Mouse (Mus musculus): ENCODE results near the gene Atp2a1. TPM values are rescaled to one million over a fixed set of nuclear protein-coding genes. Genes with fewer than 3 reads are reported as not detected.

Atp2a1 gene
- polyA plus RNA-seq, 1 experiment from 2014 or later = 1.3 TPM

DNA sequence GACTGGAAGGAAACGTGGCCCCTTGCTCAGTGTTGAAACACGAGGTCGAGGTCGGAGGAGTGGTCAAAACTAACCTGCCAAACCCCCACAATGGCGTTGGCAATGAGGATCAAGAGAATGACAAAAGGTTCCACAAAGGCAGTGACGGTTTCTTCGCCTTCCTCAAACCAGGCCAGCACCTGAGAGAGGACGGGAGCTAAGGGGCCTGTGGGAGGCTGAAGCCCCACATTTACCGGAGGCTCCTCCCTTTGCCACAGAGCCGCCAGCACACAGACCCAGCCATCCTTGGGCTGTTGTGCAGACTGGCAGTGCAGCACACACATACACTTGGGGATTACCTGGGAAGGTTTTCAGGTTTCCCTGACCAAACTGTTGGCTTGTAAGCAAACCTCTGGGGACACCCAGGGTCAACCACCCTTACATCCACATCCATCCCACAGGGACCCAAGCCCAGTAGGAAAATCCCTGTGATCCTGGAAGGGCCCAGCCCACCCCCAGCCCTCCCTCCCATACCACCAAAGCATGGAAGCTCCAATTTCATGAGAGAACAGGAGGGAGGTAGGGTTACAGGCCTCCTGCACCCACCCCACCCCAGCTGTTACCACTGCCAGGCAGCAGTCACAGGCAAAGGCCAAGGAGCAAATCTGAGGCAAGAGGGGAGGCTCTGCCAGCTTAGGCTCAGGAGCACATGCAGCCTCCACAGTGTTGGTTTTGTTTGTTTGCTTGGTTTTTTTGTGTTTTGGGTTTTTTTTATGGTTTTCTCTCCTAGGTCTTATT, 2.1 kb downstream of the Atp2a1 start:
- H3K4me3 ChIP-seq (ENCODE audit: control insufficient read depth in 1 of 2, insufficient read depth in 1 of 2, low read depth in 1 of 2, low read length in 2 of 2) = no peak overlapping the region
- H3K4me1 ChIP-seq (ENCODE audit: control insufficient read depth in 2 of 2, insufficient read depth in 2 of 2, low read length in 2 of 2) = peaks cover 29 to 32% of the 10 kb centered on the region in 2 experiments
- H3K9ac ChIP-seq (ENCODE audit: low read length) = no peak overlapping the region
- no peaks in the 10 kb centered on the region for H3K9me3 ChIP-seq (ENCODE audit: control insufficient read depth, low read length)
- no peak overlapping the region for H3K4me2 ChIP-seq (ENCODE audit: low read length)
- WGBS = 63% methylated on average over 10 of the region's 10 CpGs
- no peak overlapping the region for H3K27ac ChIP-seq (replicated peaks in 1 of 2; ENCODE audit: control insufficient read depth in 1 of 2, insufficient read depth in 1 of 2, low read depth in 2 of 2, low read length in 2 of 2)
- H3K36me3 ChIP-seq (ENCODE audit: control insufficient read depth, insufficient read depth, low read length) = no peaks in the 10 kb centered on the region
- no peak for ATAC-seq (ENCODE audit: insufficient number of reproducible peaks, insufficient read depth, low FRiP score, low read depth)
- no peaks in the 10 kb centered on the region for H3K27me3 ChIP-seq (ENCODE audit: control insufficient read depth, insufficient read depth, low read length)

DNA sequence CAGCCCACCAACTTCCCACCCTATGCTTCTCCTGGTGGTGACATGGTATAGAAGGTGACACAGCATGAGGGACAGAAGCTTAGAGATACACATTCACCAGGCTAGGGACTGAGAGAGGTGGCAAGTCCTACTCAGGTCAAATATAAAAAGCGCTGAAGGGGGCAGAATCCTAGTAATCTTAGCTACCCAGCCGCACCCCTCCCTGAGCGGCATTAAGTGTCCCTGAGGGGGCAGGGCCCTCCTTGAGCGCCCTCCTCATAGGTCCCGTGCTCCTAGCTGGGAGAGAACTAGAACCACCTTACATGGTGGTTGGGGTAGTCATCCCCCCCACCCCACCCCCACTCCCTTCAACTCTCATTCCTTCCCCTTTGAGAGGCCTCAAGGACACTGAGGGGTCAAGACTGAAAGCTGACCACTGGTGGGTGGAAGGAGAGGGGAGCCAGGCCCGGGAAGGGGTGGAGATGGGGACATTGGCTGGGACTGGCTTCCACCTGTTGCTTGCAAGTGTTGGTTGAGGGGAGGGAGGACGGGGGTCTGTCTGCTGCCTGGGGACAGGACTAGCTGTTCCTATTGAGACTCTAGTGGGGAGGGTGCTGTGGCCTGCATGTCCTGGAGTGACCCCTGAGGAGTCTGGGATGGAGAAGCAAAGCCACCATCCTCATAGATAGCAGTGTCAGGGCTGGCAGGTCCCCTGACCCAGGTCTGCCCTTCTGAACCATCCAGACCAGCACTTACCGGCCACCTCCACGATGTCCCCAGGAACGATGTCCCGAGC, 3.9 kb downstream of the Atp2a1 start:
- no peaks in the 10 kb centered on the region for H3K9me3 ChIP-seq (ENCODE audit: control insufficient read depth, low read length)
- no peaks in the 10 kb centered on the region for H3K27me3 ChIP-seq (ENCODE audit: control insufficient read depth, insufficient read depth, low read length)
- no peak overlapping the region for H3K9ac ChIP-seq (ENCODE audit: low read length)
- no peak overlapping the region for H3K4me2 ChIP-seq (ENCODE audit: low read length)
- no peak overlapping the region for H3K27ac ChIP-seq (replicated peaks in 1 of 2; ENCODE audit: control insufficient read depth in 1 of 2, insufficient read depth in 1 of 2, low read depth in 2 of 2, low read length in 2 of 2)
- 65% methylated on average over 11 of the region's 11 CpGs for WGBS
- no peak overlapping the region for H3K4me3 ChIP-seq (ENCODE audit: control insufficient read depth in 1 of 2, insufficient read depth in 1 of 2, low read depth in 1 of 2, low read length in 2 of 2)
- no peak for ATAC-seq (ENCODE audit: insufficient number of reproducible peaks, insufficient read depth, low FRiP score, low read depth)
- peaks cover 12 to 14% of the 10 kb centered on the region in 2 experiments for H3K4me1 ChIP-seq (ENCODE audit: control insufficient read depth in 2 of 2, insufficient read depth in 2 of 2, low read length in 2 of 2)
- H3K36me3 ChIP-seq (ENCODE audit: control insufficient read depth, insufficient read depth, low read length) = no peaks in the 10 kb centered on the region

DNA sequence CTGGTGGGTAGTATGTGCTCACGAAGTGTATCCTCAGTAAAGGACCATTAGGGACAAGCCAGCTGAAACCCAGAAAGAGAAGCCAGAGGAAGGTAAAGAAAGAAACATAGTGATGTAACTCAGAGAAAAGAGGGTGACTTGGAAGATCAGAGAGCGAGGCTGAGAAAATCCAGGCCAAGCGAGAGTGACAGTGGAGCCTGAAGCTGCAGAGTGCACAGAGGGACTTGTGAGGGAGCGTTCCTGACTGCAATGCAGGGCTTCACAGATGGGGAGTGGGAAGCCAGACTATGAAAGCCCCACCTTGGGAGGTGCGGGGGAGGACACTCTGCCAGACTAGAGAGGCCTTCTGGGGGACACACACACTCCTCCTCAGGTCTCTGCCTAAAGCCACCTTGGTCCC, 4.7 kb downstream of the Atp2a1 start:
- Histone ChIP-seq H3K4me1 (ENCODE audit: control insufficient read depth in 2 of 2, insufficient read depth in 2 of 2, low read length in 2 of 2) (peaks cover 12 to 13% of the 10 kb centered on the region in 2 experiments), H3K9me3 (ENCODE audit: control insufficient read depth, low read length) (no peaks in the 10 kb centered on the region), H3K27me3 (ENCODE audit: control insufficient read depth, insufficient read depth, low read length) (no peaks in the 10 kb centered on the region), H3K4me2 (ENCODE audit: low read length) (no peak overlapping the region), H3K27ac (replicated peaks in 1 of 2; ENCODE audit: control insufficient read depth in 1 of 2, insufficient read depth in 1 of 2, low read depth in 2 of 2, low read length in 2 of 2) (no peak overlapping the region), H3K9ac (ENCODE audit: low read length) (no peak overlapping the region), H3K4me3 (ENCODE audit: control insufficient read depth in 1 of 2, insufficient read depth in 1 of 2, low read depth in 1 of 2, low read length in 2 of 2) (no peak overlapping the region), H3K36me3 (ENCODE audit: control insufficient read depth, insufficient read depth, low read length) (no peaks in the 10 kb centered on the region)
- WGBS = 71% methylated on average over 5 of the region's 5 CpGs
- ATAC-seq (ENCODE audit: insufficient number of reproducible peaks, insufficient read depth, low FRiP score, low read depth) = no peak

DNA sequence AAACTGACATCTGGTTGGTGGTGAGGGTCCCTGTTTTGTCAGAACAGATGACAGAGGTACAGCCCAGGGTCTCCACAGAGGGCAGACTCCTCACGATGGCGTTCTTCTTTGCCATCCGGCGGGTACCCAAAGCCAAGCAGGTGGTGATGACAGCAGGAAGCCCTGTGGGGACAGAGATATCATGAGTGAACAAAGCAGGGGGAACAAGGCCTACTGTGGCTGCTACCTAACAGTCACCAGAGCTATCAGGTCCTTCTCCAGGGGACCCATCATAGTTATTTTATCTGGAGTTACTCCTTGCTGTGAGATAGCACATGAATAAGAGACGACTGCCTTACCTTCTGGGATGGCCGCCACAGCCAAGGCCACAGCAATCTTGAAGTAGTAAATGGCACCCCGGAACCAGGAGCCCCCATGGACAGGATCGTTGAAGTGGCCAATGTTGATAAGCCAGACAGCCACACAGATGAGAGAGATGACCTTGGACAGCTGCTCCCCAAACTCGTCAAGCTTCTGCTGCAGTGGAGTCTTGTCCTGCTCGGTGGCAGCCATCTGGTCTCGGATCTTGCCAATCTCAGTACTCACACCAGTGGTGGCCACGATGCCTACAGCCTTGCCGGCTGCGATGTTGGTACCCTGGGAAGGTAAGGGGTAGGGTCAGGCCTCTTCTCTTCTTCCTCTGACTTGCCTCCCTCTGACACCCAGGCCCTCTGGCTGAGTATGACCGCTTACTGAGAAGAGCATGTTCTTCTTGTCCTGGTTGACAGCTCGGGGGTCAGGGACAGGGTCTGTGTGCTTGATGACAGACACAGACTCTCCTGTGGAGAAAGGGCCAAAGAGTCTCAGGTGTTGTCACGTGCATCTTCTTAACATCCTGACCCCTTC, 6.3 kb downstream of the Atp2a1 start:
- Histone ChIP-seq H3K27ac (replicated peaks in 1 of 2; ENCODE audit: control insufficient read depth in 1 of 2, insufficient read depth in 1 of 2, low read depth in 2 of 2, low read length in 2 of 2) (no peak overlapping the region), H3K36me3 (ENCODE audit: control insufficient read depth, insufficient read depth, low read length) (no peaks in the 10 kb centered on the region), H3K27me3 (ENCODE audit: control insufficient read depth, insufficient read depth, low read length) (no peaks in the 10 kb centered on the region), H3K4me2 (ENCODE audit: low read length) (no peak overlapping the region), H3K9ac (ENCODE audit: low read length) (no peak overlapping the region), H3K4me1 (ENCODE audit: control insufficient read depth in 2 of 2, insufficient read depth in 2 of 2, low read length in 2 of 2) (peaks cover 10 to 11% of the 10 kb centered on the region in 2 experiments), H3K4me3 (ENCODE audit: control insufficient read depth in 1 of 2, insufficient read depth in 1 of 2, low read depth in 1 of 2, low read length in 2 of 2) (no peak overlapping the region), H3K9me3 (ENCODE audit: control insufficient read depth, low read length) (no peaks in the 10 kb centered on the region)
- no peak for ATAC-seq (ENCODE audit: insufficient number of reproducible peaks, insufficient read depth, low FRiP score, low read depth)
- 71% methylated on average over 17 of the region's 17 CpGs for WGBS

DNA sequence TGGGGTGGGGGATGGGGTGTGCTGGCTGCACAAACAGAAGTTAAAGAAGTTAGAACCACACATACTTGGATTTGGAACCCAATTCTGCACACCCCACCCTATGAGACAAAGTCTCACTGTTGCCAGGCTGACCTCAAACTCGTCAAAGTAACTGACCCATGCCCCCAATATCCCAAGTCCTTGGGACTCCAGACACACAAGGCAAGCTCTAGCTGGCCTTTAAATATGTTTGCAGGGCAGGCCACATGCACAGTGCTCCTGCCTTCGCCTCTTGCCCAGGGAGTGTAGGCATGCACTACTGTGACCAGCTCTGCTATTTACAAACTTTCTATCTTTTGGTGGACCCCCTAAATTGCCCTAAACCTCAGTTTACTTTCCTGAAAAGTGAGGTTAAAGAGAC, 7.7 kb downstream of the Atp2a1 start:
- 77% methylated on average over 2 of the region's 2 CpGs for WGBS
- no peaks in the 10 kb centered on the region for H3K9me3 ChIP-seq (ENCODE audit: control insufficient read depth, low read length)
- no peaks in the 10 kb centered on the region for H3K27me3 ChIP-seq (ENCODE audit: control insufficient read depth, insufficient read depth, low read length)
- H3K4me2 ChIP-seq (ENCODE audit: low read length) = no peak overlapping the region
- no peak overlapping the region for H3K4me3 ChIP-seq (ENCODE audit: control insufficient read depth in 1 of 2, insufficient read depth in 1 of 2, low read depth in 1 of 2, low read length in 2 of 2)
- H3K36me3 ChIP-seq (ENCODE audit: control insufficient read depth, insufficient read depth, low read length) = no peaks in the 10 kb centered on the region
- H3K4me1 ChIP-seq (ENCODE audit: control insufficient read depth in 2 of 2, insufficient read depth in 2 of 2, low read length in 2 of 2) = peaks cover 10 to 11% of the 10 kb centered on the region in 2 experiments
- no peak overlapping the region for H3K9ac ChIP-seq (ENCODE audit: low read length)
- no peak overlapping the region for H3K27ac ChIP-seq (replicated peaks in 1 of 2; ENCODE audit: control insufficient read depth in 1 of 2, insufficient read depth in 1 of 2, low read depth in 2 of 2, low read length in 2 of 2)
- ATAC-seq (ENCODE audit: insufficient number of reproducible peaks, insufficient read depth, low FRiP score, low read depth) = no peak

DNA sequence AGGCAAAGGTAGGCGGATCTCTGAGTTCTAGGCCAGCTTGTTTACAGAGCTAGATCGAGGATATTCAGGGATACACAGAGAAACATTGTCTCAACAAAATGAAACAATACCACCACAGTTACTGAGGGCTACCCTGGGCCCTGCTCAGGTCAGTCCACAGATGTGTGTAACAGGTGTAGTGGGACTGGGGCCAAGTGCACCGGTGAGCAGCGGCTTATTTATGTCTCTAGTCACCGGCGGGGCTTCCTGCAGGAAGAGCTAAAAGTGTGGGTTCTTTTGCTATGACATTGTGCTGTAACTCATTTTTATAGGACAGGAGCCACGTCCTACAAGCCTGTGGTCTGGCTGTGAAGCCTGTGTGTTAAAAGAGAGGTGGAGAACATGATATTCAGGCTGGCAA, 9.0 kb downstream of the Atp2a1 start:
- peaks cover 6 to 8% of the 10 kb centered on the region in 2 experiments for H3K4me1 ChIP-seq (ENCODE audit: control insufficient read depth in 2 of 2, insufficient read depth in 2 of 2, low read length in 2 of 2)
- WGBS = 73% methylated on average over 7 of the region's 7 CpGs
- H3K36me3 ChIP-seq (ENCODE audit: control insufficient read depth, insufficient read depth, low read length) = no peaks in the 10 kb centered on the region

DNA sequence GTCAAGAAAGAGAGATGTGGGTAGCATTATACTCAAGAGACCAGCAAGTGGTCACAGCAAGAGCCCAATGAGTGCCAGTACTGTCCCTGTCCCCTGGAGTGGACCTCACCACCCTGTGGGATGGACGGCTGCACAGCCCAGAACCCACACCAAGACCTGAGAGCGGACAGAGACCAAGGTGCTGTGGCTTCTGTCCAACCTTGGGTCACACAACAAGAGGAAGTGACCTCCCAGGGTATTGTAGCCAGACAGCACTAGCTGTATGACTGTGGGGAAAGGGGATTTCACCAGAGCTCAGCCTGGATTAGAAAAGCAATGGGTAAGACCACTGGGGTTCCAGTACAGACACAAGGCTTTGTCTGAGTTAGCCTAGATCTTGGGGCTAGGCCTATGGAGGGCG, 10.7 kb downstream of the Atp2a1 start:
- Histone ChIP-seq H3K27ac (replicated peaks in 1 of 2; ENCODE audit: control insufficient read depth in 1 of 2, insufficient read depth in 1 of 2, low read depth in 2 of 2, low read length in 2 of 2) (no peak overlapping the region), H3K4me2 (ENCODE audit: low read length) (no peak overlapping the region), H3K4me1 (ENCODE audit: control insufficient read depth in 2 of 2, insufficient read depth in 2 of 2, low read length in 2 of 2) (no peaks in the 10 kb centered on the region), H3K27me3 (ENCODE audit: control insufficient read depth, insufficient read depth, low read length) (no peaks in the 10 kb centered on the region), H3K9me3 (ENCODE audit: control insufficient read depth, low read length) (no peaks in the 10 kb centered on the region), H3K9ac (ENCODE audit: low read length) (no peak overlapping the region), H3K36me3 (ENCODE audit: control insufficient read depth, insufficient read depth, low read length) (peaks cover 6% of the 10 kb centered on the region; the same call in 1 of the 2 replicates), H3K4me3 (ENCODE audit: control insufficient read depth in 1 of 2, insufficient read depth in 1 of 2, low read depth in 1 of 2, low read length in 2 of 2) (no peak overlapping the region)
- no peak for ATAC-seq (ENCODE audit: insufficient number of reproducible peaks, insufficient read depth, low FRiP score, low read depth)
- 84% methylated on average over 3 of the region's 3 CpGs for WGBS

More for the DNA sequence above, 9.0 kb downstream of the Atp2a1 start:
- Histone ChIP-seq H3K9ac (ENCODE audit: low read length) (no peak overlapping the region; the same call in 1 of the 2 replicates), H3K27me3 (ENCODE audit: control insufficient read depth, insufficient read depth, low read length) (no peaks in the 10 kb centered on the region), H3K4me3 (ENCODE audit: control insufficient read depth in 1 of 2, insufficient read depth in 1 of 2, low read depth in 1 of 2, low read length in 2 of 2) (no peak overlapping the region), H3K9me3 (ENCODE audit: control insufficient read depth, low read length) (no peaks in the 10 kb centered on the region), H3K27ac (replicated peaks in 1 of 2; ENCODE audit: control insufficient read depth in 1 of 2, insufficient read depth in 1 of 2, low read depth in 2 of 2, low read length in 2 of 2) (no peak overlapping the region), H3K4me2 (ENCODE audit: low read length) (no peak overlapping the region)
- no peak for ATAC-seq (ENCODE audit: insufficient number of reproducible peaks, insufficient read depth, low FRiP score, low read depth)
